Mouse (Mus musculus) heart, adult 11 months (tissue): ENCODE results near the gene Bhlha9.
"Not testable (repeated sequence)": the region's sequence is repeated elsewhere in the genome, so short reads cannot be mapped to it uniquely, and the experiment has no call there.

ENCODE experiments used
- DNase-seq: peaks from one replicate; pipeline ENCODE4 v3.0.0; 2022

The Bhlha9 gene

GRCm38 (mm10) chr11:76666002-76666649 lies 6.1 kb upstream of the Bhlha9 start:
- no peak for DNase-seq

GRCm38 (mm10) chr11:76667807-76668206 lies 4.5 kb upstream of the Bhlha9 start:
- no peak for DNase-seq

DNA sequence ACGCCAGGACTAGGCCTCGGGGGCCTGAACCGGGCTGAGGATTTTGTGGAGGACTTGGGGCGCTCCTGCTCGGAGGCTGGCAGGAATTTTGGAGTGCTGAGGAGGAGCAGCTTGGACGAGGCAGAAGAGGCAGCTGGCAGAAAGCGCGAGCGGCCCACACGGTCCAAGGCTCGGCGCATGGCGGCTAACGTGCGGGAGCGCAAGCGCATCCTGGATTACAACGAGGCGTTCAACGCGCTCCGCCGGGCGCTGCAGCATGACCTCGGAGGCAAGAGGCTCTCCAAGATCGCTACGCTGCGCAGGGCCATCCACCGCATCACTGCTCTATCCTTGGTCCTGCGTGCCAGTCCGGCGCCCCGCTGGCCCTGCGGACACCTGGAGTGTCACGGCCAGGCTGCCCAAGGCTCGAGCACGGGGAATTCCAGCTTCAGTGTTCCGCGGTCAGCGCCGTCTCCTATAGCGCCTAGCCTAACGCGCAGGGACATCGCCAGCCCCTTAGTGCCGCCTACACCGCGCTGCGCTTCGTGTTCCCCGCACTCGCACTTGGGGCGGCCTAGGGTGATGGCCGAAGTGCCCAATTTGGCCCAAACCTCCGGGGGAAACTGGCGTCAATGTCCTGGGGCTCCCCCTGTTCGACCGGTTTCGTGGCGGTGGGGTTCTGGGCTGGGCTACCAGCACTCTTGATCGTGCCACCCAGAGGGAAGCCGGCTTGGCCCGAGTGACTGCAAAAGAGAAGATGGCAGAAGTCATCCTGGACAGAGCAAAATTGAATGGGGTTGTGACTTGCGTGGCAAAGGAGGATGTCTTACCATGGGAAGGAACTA lies 503 bp downstream of the Bhlha9 start:
- no peak for DNase-seq

GRCm38 (mm10) chr11:76674199-76674598 lies 1.9 kb downstream of the Bhlha9 start:
- no peak for DNase-seq

GRCm38 (mm10) chr11:76674704-76675103 lies 2.4 kb downstream of the Bhlha9 start:
- no peak for DNase-seq

DNA sequence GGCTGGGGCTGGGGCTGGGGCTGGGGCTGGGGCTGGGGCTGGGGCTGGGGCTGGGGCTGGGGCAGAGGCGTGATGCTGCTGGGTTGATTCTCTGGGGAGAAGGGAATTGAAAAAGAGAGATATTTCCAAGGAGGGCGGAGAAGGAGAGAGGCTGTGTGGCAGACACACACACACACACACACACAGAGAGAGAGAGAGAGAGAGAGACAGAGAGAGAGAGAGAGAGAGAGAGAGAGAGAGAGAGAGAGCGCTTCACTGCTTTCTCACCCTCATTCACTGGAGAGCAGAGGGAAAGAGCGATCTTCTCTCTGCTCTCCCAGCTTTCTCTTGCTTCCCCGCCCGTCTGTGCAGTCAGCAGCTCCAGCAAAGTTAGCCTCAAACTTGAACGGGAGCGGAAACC lies 7.2 kb downstream of the Bhlha9 start, which contains the start of gene Trarg1:
TSS of gene Trarg1 (plus strand) at position 301 of the 400 bp plus-strand sequence.
- not testable (repeated sequence) for DNase-seq

DNA sequence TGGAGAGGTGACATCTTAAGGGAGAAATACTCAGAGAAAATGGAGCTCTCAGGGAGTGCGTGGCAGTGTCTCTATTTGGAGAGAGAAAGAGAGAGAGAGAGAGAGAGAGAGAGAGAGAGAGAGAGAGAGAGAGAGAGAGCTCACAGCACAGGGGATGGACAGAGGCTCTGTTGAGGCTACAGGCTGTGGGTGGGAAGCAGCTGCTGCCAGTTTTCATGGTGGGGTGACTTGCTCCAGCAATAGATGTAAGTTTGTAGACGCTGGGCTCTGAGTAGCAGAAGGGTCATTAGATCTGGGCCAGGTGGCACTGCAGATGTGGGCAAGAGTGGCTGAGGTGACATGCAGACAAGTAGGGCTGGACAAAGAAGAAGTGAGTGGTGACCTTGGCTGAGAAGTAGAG lies 13.3 kb downstream of the Bhlha9 start:
- no peak for DNase-seq

DNA sequence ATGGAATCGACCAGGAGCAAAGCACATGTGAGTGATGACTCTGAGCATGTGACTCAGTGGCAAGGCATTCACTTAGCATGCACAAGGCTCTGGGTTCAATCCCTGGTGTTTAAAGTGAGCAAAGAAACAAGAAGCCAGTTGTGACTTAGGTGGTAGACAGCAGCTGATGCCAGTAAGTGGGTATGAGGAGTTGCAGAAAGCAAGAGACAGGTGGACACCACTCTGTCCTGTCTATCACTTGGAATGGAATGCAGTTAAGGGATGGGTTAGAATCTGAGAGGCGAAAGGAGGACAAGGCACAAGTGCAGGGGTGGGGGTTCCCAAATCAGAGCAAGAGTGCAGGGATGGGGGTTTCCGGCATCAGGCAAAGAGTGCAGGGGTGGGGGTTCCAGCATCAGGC lies 19.8 kb downstream of the Bhlha9 start:
- DNase-seq, result no peak

DNA sequence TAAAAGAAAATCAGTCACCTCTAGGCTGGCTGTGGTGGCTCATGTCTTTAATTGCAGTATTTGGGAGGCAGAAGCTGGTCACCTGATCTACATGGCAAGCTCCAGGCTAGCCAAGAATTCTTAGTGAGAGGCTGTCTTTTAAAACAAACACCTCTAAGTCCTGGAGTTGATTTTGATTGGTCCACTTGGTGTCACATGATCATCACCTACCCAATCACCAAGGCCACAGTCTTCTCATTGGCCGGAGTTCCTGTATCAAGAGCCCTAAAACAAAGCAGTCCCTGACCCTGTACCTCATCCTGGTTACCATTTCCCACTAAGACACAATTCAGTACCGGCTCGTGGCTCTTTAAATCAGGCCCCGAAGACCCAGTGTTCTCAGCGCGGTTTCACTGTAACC lies 23.5 kb downstream of the Bhlha9 start:
- DNase-seq, result peak; percentile 82

- DNase-seq, result peak; percentile 96
These were observed 27.4 kb downstream of the Bhlha9 start for GRCm38 (mm10) chr11:76699626-76700025.

DNA sequence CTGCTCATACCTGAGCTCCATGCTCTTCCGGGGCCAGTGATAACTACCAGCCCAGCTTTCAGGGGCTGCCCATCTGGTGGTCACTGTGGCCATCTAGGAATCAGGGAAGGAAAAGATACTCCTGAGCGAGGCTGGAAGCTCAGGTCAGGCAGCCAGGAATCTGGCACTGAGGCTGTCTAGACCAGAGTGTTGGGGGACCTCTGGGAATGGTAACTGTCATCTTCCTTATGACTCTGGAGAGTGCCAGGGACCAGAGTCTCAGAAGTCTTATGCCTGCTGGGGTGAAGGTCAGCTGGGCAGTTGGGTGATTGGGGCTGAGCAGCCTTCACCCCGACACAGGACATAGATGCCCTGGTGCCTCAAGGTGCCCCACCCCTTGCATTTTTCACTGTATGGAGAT lies 35.4 kb downstream of the Bhlha9 start:
- peak; percentile 88 for DNase-seq

GRCm38 (mm10) chr11:76708066-76708465 lies 35.8 kb downstream of the Bhlha9 start:
- DNase-seq, result peak; percentile 94

- DNase-seq, result peak; percentile 91
These were observed 36.6 kb downstream of the Bhlha9 start for GRCm38 (mm10) chr11:76708881-76709280.

GRCm38 (mm10) chr11:76709625-76710452 lies 37.6 kb downstream of the Bhlha9 start:
- DNase-seq, result peak; percentile 98

GRCm38 (mm10) chr11:76717000-76717399 lies 44.7 kb downstream of the Bhlha9 start:
- DNase-seq, result no peak
